Mouse (Mus musculus): ENCODE measurements around the gene Gm45521.

Gene Gm45521

GRCm38 (mm10) chr14:7954071-7954471, 3.0 kb upstream of the Gm45521 start:
- WGBS: 50% methylated on average over 6 of the region's 6 CpGs

- 91% methylated on average over 10 of the region's 10 CpGs for WGBS
These were observed 661 bp upstream of the Gm45521 start for GRCm38 (mm10) chr14:7956427-7956826.

- WGBS: 61% methylated on average over 11 of the region's 11 CpGs
These were observed 3.5 kb downstream of the Gm45521 start for GRCm38 (mm10) chr14:7960616-7961015.

- 53% methylated on average over 5 of the region's 5 CpGs for whole genome bisulfite sequencing
These were observed 4.6 kb downstream of the Gm45521 start for GRCm38 (mm10) chr14:7961714-7962113.

- 90% methylated on average over 2 of the region's 2 CpGs for WGBS
These were observed 5.5 kb downstream of the Gm45521 start for GRCm38 (mm10) chr14:7962626-7963025.

GRCm38 (mm10) chr14:7963160-7963559, 6.1 kb downstream of the Gm45521 start:
- whole genome bisulfite sequencing: 70% methylated on average over 7 of the region's 7 CpGs

- 55% methylated on average over 11 of the region's 11 CpGs for WGBS
These were observed 7.3 kb downstream of the Gm45521 start for GRCm38 (mm10) chr14:7964219-7964889.

- WGBS: 64% methylated on average over 10 of the region's 10 CpGs
These were observed 14.9 kb downstream of the Gm45521 start for GRCm38 (mm10) chr14:7971889-7972493.

- 70% methylated on average over 1 of the region's 1 CpGs for WGBS
These were observed 17.6 kb downstream of the Gm45521 start for GRCm38 (mm10) chr14:7974643-7975042.

GRCm38 (mm10) chr14:7975177-7975576, 18.1 kb downstream of the Gm45521 start:
- 64% methylated on average over 6 of the region's 6 CpGs for WGBS

- 95% methylated on average over 1 of the region's 1 CpGs for WGBS
These were observed 20.4 kb downstream of the Gm45521 start for GRCm38 (mm10) chr14:7977471-7977870.

GRCm38 (mm10) chr14:7978183-7978582, 21.1 kb downstream of the Gm45521 start:
- WGBS: 91% methylated on average over 1 of the region's 1 CpGs

GRCm38 (mm10) chr14:7981226-7981625, 24.1 kb downstream of the Gm45521 start:
- 93% methylated on average over 1 of the region's 1 CpGs for WGBS

- 91% methylated on average over 6 of the region's 6 CpGs for WGBS
These were observed 29.8 kb downstream of the Gm45521 start for GRCm38 (mm10) chr14:7986913-7987312.

- 85% methylated on average over 1 of the region's 1 CpGs for WGBS
These were observed 32.3 kb downstream of the Gm45521 start for GRCm38 (mm10) chr14:7989371-7989770.

GRCm38 (mm10) chr14:7989961-7990360, 32.9 kb downstream of the Gm45521 start:
- 77% methylated on average over 3 of the region's 3 CpGs for WGBS

GRCm38 (mm10) chr14:7991108-7991776, 34.2 kb downstream of the Gm45521 start:
- WGBS: 79% methylated on average over 5 of the region's 5 CpGs

- WGBS: 86% methylated on average over 6 of the region's 6 CpGs
These were observed 35.1 kb downstream of the Gm45521 start for GRCm38 (mm10) chr14:7992158-7992557.

- WGBS: 74% methylated on average over 8 of the region's 8 CpGs
These were observed 37.2 kb downstream of the Gm45521 start, which contains the start of gene Dnase1l3 for GRCm38 (mm10) chr14:7994271-7994767. TSS of gene Dnase1l3 (minus strand) at chr14:7994573.

GRCm38 (mm10) chr14:7997255-7997696, 40.2 kb downstream of the Gm45521 start:
- 2% methylated on average over 15 of the region's 15 CpGs for WGBS

- 79% methylated on average over 3 of the region's 3 CpGs for WGBS
These were observed 41.9 kb downstream of the Gm45521 start for GRCm38 (mm10) chr14:7999030-7999429.

GRCm38 (mm10) chr14:7999435-7999834, 42.3 kb downstream of the Gm45521 start:
- 89% methylated on average over 5 of the region's 5 CpGs for WGBS

- 93% methylated on average over 5 of the region's 5 CpGs for WGBS
These were observed 43.2 kb downstream of the Gm45521 start for GRCm38 (mm10) chr14:8000247-8000646.

All from cerebral cortex, adult 2 months (tissue).